Mouse (Mus musculus): ENCODE results near the gene Hspa1a. TPM values are rescaled to one million over a fixed set of nuclear protein-coding genes. Genes with fewer than 3 reads are reported as not detected.
"Not testable (repeated sequence)": the region's sequence is repeated elsewhere in the genome, so short reads cannot be mapped to it uniquely, and the experiment has no call there.

Hspa1a gene
- total RNA-seq (2014; rRNA removed), result 25.0 and 29.0 TPM in 2 replicates
- 13.6 and 14.7 TPM in 2 replicates for polyA plus RNA-seq (2015; fragmentation: Nextera tagmentation; extraction: Ambion mirVana)

- H3K9me3 ChIP-seq (ENCODE audit: low read length); H3K9ac ChIP-seq (replicated peaks; ENCODE audit: low read length); H3K4me1 ChIP-seq (ENCODE audit: insufficient read depth, low read length); H3K27ac ChIP-seq; H3K36me3 ChIP-seq (ENCODE audit: insufficient read depth, low read length): not testable (repeated sequence)
- Histone ChIP-seq H3K4me2 (ENCODE audit: low read depth, low read length) (peak within 1 kb of the TSS; percentile 68), H3K27me3 (ENCODE audit: insufficient read depth, low read length) (peaks cover 14% of the 10 kb centered on the region; the same call in 1 of the 2 replicates), H3K4me3 (ENCODE audit: low read length) (peak within 1 kb of the TSS; percentile 36)
- DNase-seq (ENCODE audit: low spot score) (peak; percentile 71), ATAC-seq (peak; percentile 94)
- WGBS, result under 1% methylated on average over 28 of the region's 33 CpGs
Observed at GRCm38 (mm10) chr17:34972069-34972749, at the start of gene Hspa1a, which contains the start of gene Hspa1l. Hspa1a (minus strand) TSS chr17:34972156. Hspa1l (plus strand) TSS chr17:34972703.

GRCm38 (mm10) chr17:35021163-35021808 lies 49.3 kb upstream of the Hspa1a start:
- Histone ChIP-seq H3K27ac (no peak overlapping the region), H3K4me1 (ENCODE audit: insufficient read depth, low read length) (peaks cover 6% of the 10 kb centered on the region), H3K9ac (replicated peaks; ENCODE audit: low read length) (no peak overlapping the region), H3K4me2 (ENCODE audit: low read depth, low read length) (0 out of 2 replicates have a peak overlapping the region, but pooled peaks have one; percentile 17), H3K9me3 (ENCODE audit: low read length) (no peaks in the 10 kb centered on the region), H3K4me3 (ENCODE audit: low read length) (no peak overlapping the region), H3K27me3 (ENCODE audit: insufficient read depth, low read length) (no peaks in the 10 kb centered on the region), H3K36me3 (ENCODE audit: insufficient read depth, low read length) (no peaks in the 10 kb centered on the region)
- 6% methylated on average over 17 of the region's 17 CpGs for WGBS
- DNase-seq (ENCODE audit: low spot score), result peak; percentile 81
- peak; percentile 98 for TF ChIP-seq CTCF (IDR thresholded peaks at IDR 0.05; ENCODE audit: low read depth)
- ATAC-seq, result peak; percentile 75

- WGBS, result 84% methylated on average over 8 of the region's 8 CpGs
- H3K4me1 ChIP-seq (ENCODE audit: insufficient read depth, low read length), result peaks cover 6% of the 10 kb centered on the region
- DNase-seq (ENCODE audit: low spot score), result no peak
Observed at GRCm38 (mm10) chr17:35020551-35020950, 48.6 kb upstream of the Hspa1a start.

GRCm38 (mm10) chr17:35019894-35020293 lies 47.9 kb upstream of the Hspa1a start:
- no peak for TF ChIP-seq CTCF (IDR thresholded peaks at IDR 0.05; ENCODE audit: low read depth)
- Histone ChIP-seq H3K4me3 (ENCODE audit: low read length) (no peak overlapping the region), H3K4me2 (ENCODE audit: low read depth, low read length) (no peak overlapping the region), H3K9ac (replicated peaks; ENCODE audit: low read length) (no peak overlapping the region), H3K9me3 (ENCODE audit: low read length) (no peaks in the 10 kb centered on the region), H3K27me3 (ENCODE audit: insufficient read depth, low read length) (no peaks in the 10 kb centered on the region), H3K4me1 (ENCODE audit: insufficient read depth, low read length) (peaks cover 6% of the 10 kb centered on the region), H3K27ac (no peak overlapping the region), H3K36me3 (ENCODE audit: insufficient read depth, low read length) (peaks cover 12% of the 10 kb centered on the region; the same call in 1 of the 2 replicates)
- no peak for DNase-seq (ENCODE audit: low spot score)
- ATAC-seq, result no peak
- WGBS, result 75% methylated on average over 11 of the region's 11 CpGs

More at GRCm38 (mm10) chr17:35020551-35020950, 48.6 kb upstream of the Hspa1a start:
- ATAC-seq, result no peak
- no peak for TF ChIP-seq CTCF (IDR thresholded peaks at IDR 0.05; ENCODE audit: low read depth)
- Histone ChIP-seq H3K9ac (replicated peaks; ENCODE audit: low read length) (no peak overlapping the region), H3K9me3 (ENCODE audit: low read length) (no peaks in the 10 kb centered on the region), H3K36me3 (ENCODE audit: insufficient read depth, low read length) (peaks cover 5% of the 10 kb centered on the region; the same call in 1 of the 2 replicates), H3K4me2 (ENCODE audit: low read depth, low read length) (no peak overlapping the region), H3K27ac (no peak overlapping the region), H3K27me3 (ENCODE audit: insufficient read depth, low read length) (no peaks in the 10 kb centered on the region), H3K4me3 (ENCODE audit: low read length) (no peak overlapping the region)

GRCm38 (mm10) chr17:35018171-35018570 lies 46.2 kb upstream of the Hspa1a start:
- Histone ChIP-seq H3K4me2 (ENCODE audit: low read depth, low read length) (no peak overlapping the region), H3K27me3 (ENCODE audit: insufficient read depth, low read length) (no peaks in the 10 kb centered on the region), H3K27ac (no peak overlapping the region), H3K4me3 (ENCODE audit: low read length) (no peak overlapping the region), H3K9me3 (ENCODE audit: low read length) (no peaks in the 10 kb centered on the region), H3K36me3 (ENCODE audit: insufficient read depth, low read length) (peaks cover 28% of the 10 kb centered on the region), H3K4me1 (ENCODE audit: insufficient read depth, low read length) (peaks cover 6% of the 10 kb centered on the region), H3K9ac (replicated peaks; ENCODE audit: low read length) (no peak overlapping the region)
- no peak for TF ChIP-seq CTCF (IDR thresholded peaks at IDR 0.05; ENCODE audit: low read depth)
- 88% methylated on average over 3 of the region's 3 CpGs for WGBS
- no peak for ATAC-seq
- DNase-seq (ENCODE audit: low spot score), result no peak

GRCm38 (mm10) chr17:35017706-35018030 lies 45.7 kb upstream of the Hspa1a start:
- no peak for TF ChIP-seq CTCF (IDR thresholded peaks at IDR 0.05; ENCODE audit: low read depth)
- DNase-seq (ENCODE audit: low spot score) (no peak), ATAC-seq (no peak)
- 76% methylated on average over 14 of the region's 14 CpGs for WGBS
- H3K9ac ChIP-seq (replicated peaks; ENCODE audit: low read length), result no peak overlapping the region
- H3K4me2 ChIP-seq (ENCODE audit: low read depth, low read length), result no peak overlapping the region
- H3K27me3 ChIP-seq (ENCODE audit: insufficient read depth, low read length), result no peaks in the 10 kb centered on the region
- H3K36me3 ChIP-seq (ENCODE audit: insufficient read depth, low read length), result peaks cover 30% of the 10 kb centered on the region
- peaks cover 6% of the 10 kb centered on the region for H3K4me1 ChIP-seq (ENCODE audit: insufficient read depth, low read length)
- H3K9me3 ChIP-seq (ENCODE audit: low read length), result no peaks in the 10 kb centered on the region
- H3K27ac ChIP-seq, result no peak overlapping the region
- H3K4me3 ChIP-seq (ENCODE audit: low read length), result no peak overlapping the region

Data from hindbrain, postnatal 0 days (tissue).